Mouse (Mus musculus): ENCODE measurements at regions not wholly inside any gene's neighbourhood (a gene's known extent, or its start where the extent isn't known, plus 50 kb on each side); places are given as distances from the start of the nearest gene placed in this dataset.

- DNase-seq, result peak; percentile 10 to 25
Observed at GRCm38 (mm10) chrX:136321692-136322091, 51.6 kb downstream of the Bex3 start.

- DNase-seq, result no peak
Observed at GRCm38 (mm10) chrX:136365809-136366208, 95.8 kb downstream of the Bex3 start.

All from kidney, adult 8-10 months (tissue).